Mouse (Mus musculus): ENCODE measurements around the gene Plac9a. TPM values are rescaled to one million over a fixed set of nuclear protein-coding genes. Genes with fewer than 3 reads are reported as not detected.

Plac9a gene
- polyA plus RNA-seq, 1 experiment from 2014 or later = 1.1 TPM

GRCm38 (mm10) chr14:25847660-25848059 is 55.2 kb downstream of the Plac9a start:
- no peak overlapping the region for H3K27ac ChIP-seq (replicated peaks)
- H3K27me3 ChIP-seq = no peaks in the 10 kb centered on the region
- 37% methylated on average over 9 of the region's 9 CpGs for WGBS
- no peak overlapping the region for H3K4me2 ChIP-seq (replicated peaks)
- H3K4me1 ChIP-seq = peaks cover 16% of the 10 kb centered on the region
- no peaks in the 10 kb centered on the region for H3K9me3 ChIP-seq (replicated peaks)
- H3K36me3 ChIP-seq = no peaks in the 10 kb centered on the region
- ATAC-seq (ENCODE audit: insufficient number of reproducible peaks, low FRiP score, low TSS enrichment, low read depth) = no peak
- no peak overlapping the region for H3K4me3 ChIP-seq (replicated peaks)
- no peak overlapping the region for H3K9ac ChIP-seq

GRCm38 (mm10) chr14:25846516-25846915 is 56.4 kb downstream of the Plac9a start:
- H3K27me3 ChIP-seq = no peaks in the 10 kb centered on the region
- H3K4me2 ChIP-seq (replicated peaks) = no peak overlapping the region
- no peak overlapping the region for H3K27ac ChIP-seq (replicated peaks)
- H3K9me3 ChIP-seq (replicated peaks) = no peaks in the 10 kb centered on the region
- H3K9ac ChIP-seq = no peak overlapping the region
- H3K4me1 ChIP-seq = peaks cover 19% of the 10 kb centered on the region
- no peak overlapping the region for H3K4me3 ChIP-seq (replicated peaks)
- no peak for ATAC-seq (ENCODE audit: insufficient number of reproducible peaks, low FRiP score, low TSS enrichment, low read depth)
- H3K36me3 ChIP-seq = no peaks in the 10 kb centered on the region
- 90% methylated on average over 8 of the region's 8 CpGs for WGBS

- no peaks in the 10 kb centered on the region for H3K36me3 ChIP-seq
- H3K4me3 ChIP-seq (replicated peaks) = no peak overlapping the region
- H3K27me3 ChIP-seq = no peaks in the 10 kb centered on the region
- H3K9me3 ChIP-seq (replicated peaks) = no peaks in the 10 kb centered on the region
- H3K4me2 ChIP-seq (replicated peaks) = no peak overlapping the region
- H3K4me1 ChIP-seq = peaks cover 19% of the 10 kb centered on the region
- no peak overlapping the region for H3K9ac ChIP-seq
- no peak for ATAC-seq (ENCODE audit: insufficient number of reproducible peaks, low FRiP score, low TSS enrichment, low read depth)
- H3K27ac ChIP-seq (replicated peaks) = no peak overlapping the region
- WGBS = 80% methylated on average over 6 of the region's 6 CpGs
Measured at GRCm38 (mm10) chr14:25845832-25846383, 57.0 kb downstream of the Plac9a start.

GRCm38 (mm10) chr14:25844372-25844771 is 58.5 kb downstream of the Plac9a start:
- no peak for ATAC-seq (ENCODE audit: insufficient number of reproducible peaks, low FRiP score, low TSS enrichment, low read depth)
- WGBS = 92% methylated on average over 4 of the region's 4 CpGs
- H3K27me3 ChIP-seq = no peaks in the 10 kb centered on the region

GRCm38 (mm10) chr14:25842688-25843003 is 60.3 kb downstream of the Plac9a start:
- peak overlapping the region; percentile 40; the same call in 1 of the 2 replicates for H3K27ac ChIP-seq (replicated peaks)
- no peaks in the 10 kb centered on the region for H3K36me3 ChIP-seq
- H3K4me2 ChIP-seq (replicated peaks) = peak overlapping the region; percentile 95
- ATAC-seq (ENCODE audit: insufficient number of reproducible peaks, low FRiP score, low TSS enrichment, low read depth) = no peak
- peak overlapping the region; percentile 73 for H3K4me3 ChIP-seq (replicated peaks)
- peaks cover 17% of the 10 kb centered on the region for H3K4me1 ChIP-seq
- H3K9ac ChIP-seq = peak overlapping the region; percentile 63; the same call in 1 of the 2 replicates
- WGBS = 2% methylated on average over 12 of the region's 12 CpGs
- H3K27me3 ChIP-seq = no peaks in the 10 kb centered on the region
- no peaks in the 10 kb centered on the region for H3K9me3 ChIP-seq (replicated peaks)

More at GRCm38 (mm10) chr14:25844372-25844771, 58.5 kb downstream of the Plac9a start:
- no peak overlapping the region for H3K9ac ChIP-seq
- H3K27ac ChIP-seq (replicated peaks) = no peak overlapping the region
- no peaks in the 10 kb centered on the region for H3K9me3 ChIP-seq (replicated peaks)
- no peak overlapping the region for H3K4me2 ChIP-seq (replicated peaks)
- H3K36me3 ChIP-seq = no peaks in the 10 kb centered on the region
- H3K4me3 ChIP-seq (replicated peaks) = no peak overlapping the region
- H3K4me1 ChIP-seq = peaks cover 19% of the 10 kb centered on the region

GRCm38 (mm10) chr14:25841991-25842687 is 60.8 kb downstream of the Plac9a start, which contains the start of gene Anxa11:
Gene Anxa11, plus strand, starts transcription at chr14:25842156.
- no peaks in the 10 kb centered on the region for H3K9me3 ChIP-seq (replicated peaks)
- H3K4me2 ChIP-seq (replicated peaks) = peak within 1 kb of the TSS; percentile 95
- peak within 1 kb of the TSS; percentile 40 for H3K27ac ChIP-seq (replicated peaks)
- no peaks in the 10 kb centered on the region for H3K27me3 ChIP-seq
- H3K4me3 ChIP-seq (replicated peaks) = peak within 1 kb of the TSS; percentile 73
- WGBS = 2% methylated on average over 54 of the region's 54 CpGs
- H3K4me1 ChIP-seq = peaks cover 14% of the 10 kb centered on the region
- H3K9ac ChIP-seq = peak within 1 kb of the TSS; percentile 63
- no peaks in the 10 kb centered on the region for H3K36me3 ChIP-seq
- peak; percentile 79 for ATAC-seq (ENCODE audit: insufficient number of reproducible peaks, low FRiP score, low TSS enrichment, low read depth)

GRCm38 (mm10) chr14:25841579-25841978 is 61.3 kb downstream of the Plac9a start:
- 2% methylated on average over 4 of the region's 4 CpGs for WGBS
- no peak for ATAC-seq (ENCODE audit: insufficient number of reproducible peaks, low FRiP score, low TSS enrichment, low read depth)

GRCm38 (mm10) chr14:25840961-25841360 is 61.9 kb downstream of the Plac9a start:
- no peak overlapping the region for H3K4me3 ChIP-seq (replicated peaks)
- no peaks in the 10 kb centered on the region for H3K36me3 ChIP-seq
- H3K9me3 ChIP-seq (replicated peaks) = no peaks in the 10 kb centered on the region
- no peak for ATAC-seq (ENCODE audit: insufficient number of reproducible peaks, low FRiP score, low TSS enrichment, low read depth)
- H3K27ac ChIP-seq (replicated peaks) = no peak overlapping the region
- H3K4me2 ChIP-seq (replicated peaks) = no peak overlapping the region
- H3K4me1 ChIP-seq = peaks cover 14% of the 10 kb centered on the region
- WGBS = 18% methylated on average over 7 of the region's 7 CpGs
- H3K27me3 ChIP-seq = no peaks in the 10 kb centered on the region
- no peak overlapping the region for H3K9ac ChIP-seq

More at GRCm38 (mm10) chr14:25841579-25841978, 61.3 kb downstream of the Plac9a start:
- Histone ChIP-seq H3K4me2 (replicated peaks) (peak overlapping the region; percentile 95), H3K9me3 (replicated peaks) (no peaks in the 10 kb centered on the region), H3K36me3 (no peaks in the 10 kb centered on the region), H3K4me1 (peaks cover 14% of the 10 kb centered on the region), H3K27me3 (no peaks in the 10 kb centered on the region), H3K27ac (replicated peaks) (no peak overlapping the region), H3K4me3 (replicated peaks) (peak overlapping the region; percentile 73), H3K9ac (no peak overlapping the region)

- Histone ChIP-seq H3K4me1 (peaks cover 14% of the 10 kb centered on the region), H3K4me2 (replicated peaks) (no peak overlapping the region), H3K4me3 (replicated peaks) (no peak overlapping the region), H3K9me3 (replicated peaks) (no peaks in the 10 kb centered on the region), H3K27ac (replicated peaks) (no peak overlapping the region), H3K27me3 (no peaks in the 10 kb centered on the region), H3K9ac (no peak overlapping the region), H3K36me3 (no peaks in the 10 kb centered on the region)
- whole genome bisulfite sequencing = 74% methylated on average over 7 of the region's 7 CpGs
- ATAC-seq (ENCODE audit: insufficient number of reproducible peaks, low FRiP score, low TSS enrichment, low read depth) = no peak
Measured at GRCm38 (mm10) chr14:25839791-25840190, 63.1 kb downstream of the Plac9a start.

- Histone ChIP-seq H3K27ac (replicated peaks) (no peak overlapping the region), H3K4me1 (peaks cover 14% of the 10 kb centered on the region), H3K4me2 (replicated peaks) (no peak overlapping the region), H3K4me3 (replicated peaks) (no peak overlapping the region), H3K9me3 (replicated peaks) (no peaks in the 10 kb centered on the region), H3K9ac (no peak overlapping the region), H3K36me3 (no peaks in the 10 kb centered on the region), H3K27me3 (no peaks in the 10 kb centered on the region)
- WGBS = 58% methylated on average over 8 of the region's 8 CpGs
- no peak for ATAC-seq (ENCODE audit: insufficient number of reproducible peaks, low FRiP score, low TSS enrichment, low read depth)
Measured at GRCm38 (mm10) chr14:25838411-25838810, 64.5 kb downstream of the Plac9a start.

Data from embryonic facial prominence, embryonic 15.5 days (tissue).